Mouse (Mus musculus) gastrocnemius, adult 2 months (tissue): ENCODE results near the gene Lrpprc. TPM values are rescaled to one million over a fixed set of nuclear protein-coding genes. Genes with fewer than 3 reads are reported as not detected.

Experiments
- DNase-seq: peaks from one replicate; pipeline ENCODE4 v3.0.0; 2022
- H3K27ac ChIP-seq: fragments of 200-600 bp; 2 replicates; pipeline ENCODE4 v1.8.1; 2022; ENCODE audit warnings: mild to moderate bottlenecking
- H3K4me3 ChIP-seq: fragments of 200-600 bp; 2 replicates; pipeline ENCODE4 v1.8.1; 2022; ENCODE audit warnings: mild to moderate bottlenecking, moderate library complexity
- CTCF ChIP-seq: fragments of 200-600 bp; IDR thresholded peaks from 2 replicates; pipeline ENCODE4 v1.8.1; 2022; ENCODE audit warnings: antibody characterized with exemption, mild to moderate bottlenecking, moderate library complexity
- intact Hi-C: fragments of 180-260 bp; cut with DNase I; formaldehyde crosslinking; loops from one replicate; pipeline ENCODE4 v1.15.1; 2025
- total RNA-seq, 2 experiments: library from RNA; stranded (reverse); gene quantifications; 2 replicates each; pipeline ENCODE4 v1.2.3; 2021

Lrpprc gene
- total RNA-seq, 2 experiments from 2014 or later = 61.7 to 84.8 TPM

DNA sequence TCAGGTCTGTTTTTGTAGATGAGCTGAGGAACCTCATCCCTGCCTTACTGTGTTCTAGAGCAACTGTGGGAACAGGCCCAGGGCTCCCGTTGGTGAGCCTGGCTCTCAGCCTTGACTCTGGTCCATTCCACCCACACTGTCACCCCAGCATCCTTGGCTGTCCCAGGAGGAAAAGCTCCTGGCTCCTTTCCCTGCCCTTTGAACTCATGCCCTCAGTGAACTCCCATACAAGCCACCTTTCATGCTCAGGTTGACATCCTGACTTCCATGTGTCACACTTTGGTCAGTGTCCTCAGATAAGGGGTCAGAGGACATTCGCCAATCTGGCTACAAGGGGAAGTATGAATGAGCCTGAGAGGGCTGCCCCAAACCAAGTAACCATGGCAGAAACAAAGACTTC lies 96.8 kb downstream of the Lrpprc start:
- no peak overlapping the region for H3K27ac ChIP-seq
- H3K4me3 ChIP-seq = no peak overlapping the region
- intact Hi-C loops = loop anchor here (10.0 kb wide), 1 partner anchor 941 kb away; no protein-coding TSS in a partner anchor
- no peak for DNase-seq
- no peak for TF ChIP-seq CTCF

DNA sequence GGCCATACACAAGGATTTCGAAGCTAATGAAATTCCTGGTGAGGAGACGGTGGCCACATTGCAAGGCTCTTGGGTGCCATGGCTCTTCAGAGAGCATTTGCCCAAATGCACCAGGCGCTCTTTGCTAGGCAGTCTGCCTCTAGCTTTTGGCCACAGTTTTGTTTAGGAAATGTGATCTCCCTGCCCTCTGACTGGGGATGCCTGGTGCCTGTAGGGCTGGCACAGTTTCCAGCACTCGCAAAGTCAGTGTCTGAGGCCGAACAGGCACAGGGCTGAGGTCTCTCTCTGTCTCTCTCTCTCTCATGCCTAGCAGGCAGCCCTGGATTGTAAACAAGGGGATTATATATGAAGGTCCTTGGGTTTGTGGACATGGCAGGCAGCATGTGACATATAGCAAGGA lies 100.5 kb downstream of the Lrpprc start:
- no peak overlapping the region for H3K4me3 ChIP-seq
- intact Hi-C loops = loop anchor here (10.0 kb wide), 1 partner anchor 945 kb away; no protein-coding TSS in a partner anchor
- no peak for TF ChIP-seq CTCF
- DNase-seq = peak; percentile 81
- peak overlapping the region; percentile 60 for H3K27ac ChIP-seq

DNA sequence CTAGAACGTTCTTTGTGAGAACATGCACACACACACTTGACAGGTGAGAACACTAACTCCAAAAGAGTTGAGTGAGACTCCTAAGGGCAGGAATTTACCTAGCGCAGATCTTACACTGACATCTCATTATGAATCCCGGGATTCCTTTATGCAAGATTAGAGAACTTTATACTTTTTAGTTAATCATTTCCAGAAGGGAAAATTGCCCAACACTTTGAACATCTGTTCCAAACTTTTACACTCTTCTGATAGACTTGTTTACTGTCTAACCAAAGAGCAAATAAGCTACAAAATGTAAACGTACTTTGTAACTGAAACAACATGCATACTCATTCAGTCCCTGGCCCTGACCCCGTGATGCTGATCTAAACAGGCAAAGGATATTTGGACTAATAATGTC lies 101.3 kb downstream of the Lrpprc start:
- TF ChIP-seq CTCF = no peak
- intact Hi-C loops = no loop called here
- no peak overlapping the region for H3K27ac ChIP-seq
- no peak for DNase-seq
- H3K4me3 ChIP-seq = no peak overlapping the region

DNA sequence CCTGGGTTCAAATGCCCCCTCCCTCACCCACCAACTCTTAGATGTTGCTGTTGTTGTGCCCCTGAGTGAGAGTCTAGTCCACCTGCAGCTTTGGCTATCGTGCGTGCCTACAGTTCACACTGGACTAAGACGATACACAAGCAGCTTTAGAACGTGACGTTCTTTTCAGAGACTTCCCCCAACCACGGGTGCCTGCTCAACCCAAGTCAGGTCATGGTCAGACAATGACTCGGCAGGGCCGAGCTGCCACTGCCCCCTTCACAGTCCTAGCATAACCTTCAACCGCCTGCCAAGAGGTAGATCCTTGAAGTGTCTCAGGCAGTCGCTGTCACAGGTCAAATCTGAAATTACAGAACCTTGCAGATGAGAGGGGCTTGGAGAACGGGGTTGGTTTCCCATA lies 101.8 kb downstream of the Lrpprc start:
- Histone ChIP-seq H3K27ac (no peak overlapping the region), H3K4me3 (no peak overlapping the region)
- no peak for TF ChIP-seq CTCF
- intact Hi-C loops = no loop called here
- DNase-seq = no peak

DNA sequence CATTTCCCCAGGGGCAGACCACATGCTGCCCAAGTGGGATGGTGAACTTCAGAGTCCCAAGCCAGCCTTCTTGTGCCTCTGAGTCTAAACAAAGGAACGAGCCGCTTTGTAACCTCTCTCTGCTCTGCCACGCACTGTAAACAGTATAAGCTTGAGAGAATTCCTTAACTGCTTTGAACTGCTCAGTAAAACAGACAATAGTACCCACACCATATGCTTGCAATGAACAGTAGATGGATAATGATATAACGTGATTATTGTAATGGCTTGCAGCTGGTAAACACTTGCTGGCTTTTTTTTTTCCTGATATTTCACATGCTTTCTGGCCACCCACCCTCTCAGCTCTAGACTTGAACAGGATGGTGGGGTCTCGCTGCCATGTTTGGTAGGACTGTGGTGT lies 102.6 kb downstream of the Lrpprc start:
- no peak for DNase-seq
- intact Hi-C loops = no loop called here
- no peak overlapping the region for H3K27ac ChIP-seq
- no peak overlapping the region for H3K4me3 ChIP-seq
- TF ChIP-seq CTCF = no peak

DNA sequence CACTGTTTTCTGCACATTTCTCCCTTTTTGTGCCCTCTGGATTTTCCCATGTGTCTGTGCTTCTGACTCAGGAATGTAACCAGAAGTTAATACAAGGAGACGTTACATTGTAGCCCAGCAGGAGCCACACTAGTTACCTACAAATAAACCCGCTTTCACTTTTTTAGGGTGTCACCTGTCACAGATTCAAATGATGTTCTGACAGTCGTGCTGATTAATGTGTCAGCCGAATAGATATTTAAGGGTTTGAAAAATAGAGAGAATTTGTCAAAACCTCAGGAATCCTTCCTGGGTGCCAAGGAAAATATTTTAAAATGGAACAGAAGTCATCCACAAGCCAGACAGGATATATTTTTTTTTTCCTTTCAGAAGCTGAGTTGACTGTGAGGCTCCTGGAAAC lies 105.3 kb downstream of the Lrpprc start:
- no peak for DNase-seq
- intact Hi-C loops = no loop called here
- H3K27ac ChIP-seq = no peak overlapping the region
- TF ChIP-seq CTCF = no peak
- H3K4me3 ChIP-seq = no peak overlapping the region

DNA sequence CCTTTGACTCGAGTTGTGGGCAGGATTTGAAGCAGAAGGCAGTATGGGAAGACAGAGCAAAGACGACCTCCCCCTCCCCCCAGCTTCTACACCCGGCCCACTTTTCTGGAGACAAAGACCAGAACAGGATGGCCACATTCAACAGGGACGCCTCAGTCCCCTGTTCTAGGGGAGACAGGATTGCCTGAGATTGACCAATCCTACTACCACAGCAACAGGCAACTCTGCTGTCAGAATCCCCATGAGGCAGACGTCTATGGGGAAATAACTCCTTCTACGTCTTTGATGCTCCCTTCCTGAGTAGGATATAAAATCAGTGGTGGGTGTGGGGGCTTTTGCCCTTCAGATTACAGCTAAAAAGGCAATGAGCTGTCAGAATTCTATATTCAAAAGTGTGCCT lies 106.3 kb downstream of the Lrpprc start:
- TF ChIP-seq CTCF = no peak
- DNase-seq = no peak
- intact Hi-C loops = no loop called here
- H3K27ac ChIP-seq = no peak overlapping the region
- H3K4me3 ChIP-seq = no peak overlapping the region

DNA sequence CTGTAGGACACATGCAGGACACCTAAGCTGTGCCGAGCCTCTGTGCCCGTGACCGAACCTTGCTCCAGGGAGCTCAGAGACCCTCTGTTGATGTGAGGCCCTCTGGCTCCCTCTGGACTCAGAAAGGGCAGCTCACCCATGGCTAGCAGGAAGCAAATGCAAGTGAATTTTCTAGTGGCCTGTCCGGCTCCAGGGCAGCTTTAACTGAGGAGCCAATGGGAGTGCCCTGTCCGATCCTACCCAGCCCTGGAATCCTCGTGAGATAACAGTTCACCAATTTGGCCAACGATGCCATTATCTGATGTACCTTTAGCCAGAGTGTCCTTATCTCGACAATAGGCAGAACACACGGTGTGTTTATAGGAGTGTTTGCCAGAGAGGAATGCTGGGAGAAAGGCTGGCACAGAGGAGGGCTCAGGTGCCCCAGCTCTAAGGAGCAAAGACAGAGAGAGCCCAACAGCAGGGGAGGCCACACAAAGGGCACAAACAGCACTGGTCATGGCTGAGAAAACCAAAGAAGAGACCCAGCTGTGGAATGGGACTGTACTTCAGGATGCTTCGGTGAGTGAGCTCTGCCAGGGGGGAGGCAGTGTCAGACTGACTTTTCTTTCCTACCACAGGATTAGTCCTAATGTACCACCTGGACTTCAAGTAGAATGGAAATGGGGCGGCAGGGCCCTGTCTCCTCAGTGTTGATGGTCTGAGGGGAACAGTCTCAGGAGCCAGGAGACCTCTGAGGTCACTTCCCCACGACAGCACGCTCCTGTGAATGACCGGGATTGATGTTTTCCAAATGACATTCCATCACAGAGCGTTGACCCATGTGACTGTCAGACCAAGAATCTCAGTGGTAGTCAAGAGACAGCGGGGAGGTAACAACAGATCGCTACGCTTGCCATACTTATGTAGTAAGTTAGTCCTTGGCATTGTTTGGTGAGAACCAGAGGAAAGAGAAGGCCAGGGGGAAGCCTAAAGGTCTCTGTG lies 107.6 kb downstream of the Lrpprc start, which contains the start of gene Abcg5:
Gene Abcg5 (minus strand): TSS at position 278 of the 984 bp plus-strand sequence.
- Histone ChIP-seq H3K4me3 (no peak within 1 kb of the TSS), H3K27ac (no peak within 1 kb of the TSS)
- intact Hi-C loops = no loop called here
- DNase-seq = no peak
- TF ChIP-seq CTCF = no peak

DNA sequence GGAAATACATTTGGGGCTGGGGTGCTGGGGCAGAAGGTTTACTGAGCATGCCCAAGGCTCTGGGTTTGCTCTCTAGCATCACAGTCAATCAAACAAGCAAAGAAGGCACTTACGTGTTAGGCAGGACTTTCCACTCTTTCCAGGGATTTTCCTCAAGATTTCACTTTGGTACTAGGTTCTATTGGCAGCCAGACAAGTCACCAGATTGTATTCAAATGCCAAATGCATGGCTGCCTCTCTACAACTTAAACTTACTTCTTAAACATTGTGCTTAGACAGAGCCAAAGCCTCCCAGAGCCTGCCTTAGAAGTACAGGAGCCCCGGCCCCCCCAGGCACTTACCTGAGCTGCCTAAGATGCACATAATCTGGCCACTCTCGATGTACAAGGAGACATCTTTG lies 108.9 kb downstream of the Lrpprc start:
- intact Hi-C loops = no loop called here
- Histone ChIP-seq H3K4me3 (no peak overlapping the region), H3K27ac (no peak overlapping the region)
- no peak for DNase-seq
- TF ChIP-seq CTCF = no peak

DNA sequence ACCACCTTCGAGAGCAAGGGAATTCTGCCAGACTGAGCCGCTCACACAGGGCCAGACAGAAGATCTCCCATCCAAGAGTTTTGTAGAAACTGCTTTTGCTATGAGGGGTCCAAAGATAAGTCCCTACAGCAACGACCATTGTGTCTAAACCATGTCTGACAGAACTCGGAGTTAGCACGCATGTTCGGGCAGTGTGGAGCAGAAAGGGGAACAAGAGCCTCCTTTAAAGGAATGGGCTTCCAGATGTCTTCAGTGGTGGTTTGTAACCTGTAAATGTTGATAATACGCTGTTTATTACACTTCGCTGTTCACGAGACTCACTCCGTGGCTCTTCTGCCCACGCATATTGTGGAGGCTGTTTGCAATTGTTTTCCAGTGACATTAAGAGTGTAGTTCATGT lies 113.0 kb downstream of the Lrpprc start:
- DNase-seq = no peak
- no peak overlapping the region for H3K27ac ChIP-seq
- intact Hi-C loops = no loop called here
- no peak overlapping the region for H3K4me3 ChIP-seq
- no peak for TF ChIP-seq CTCF

DNA sequence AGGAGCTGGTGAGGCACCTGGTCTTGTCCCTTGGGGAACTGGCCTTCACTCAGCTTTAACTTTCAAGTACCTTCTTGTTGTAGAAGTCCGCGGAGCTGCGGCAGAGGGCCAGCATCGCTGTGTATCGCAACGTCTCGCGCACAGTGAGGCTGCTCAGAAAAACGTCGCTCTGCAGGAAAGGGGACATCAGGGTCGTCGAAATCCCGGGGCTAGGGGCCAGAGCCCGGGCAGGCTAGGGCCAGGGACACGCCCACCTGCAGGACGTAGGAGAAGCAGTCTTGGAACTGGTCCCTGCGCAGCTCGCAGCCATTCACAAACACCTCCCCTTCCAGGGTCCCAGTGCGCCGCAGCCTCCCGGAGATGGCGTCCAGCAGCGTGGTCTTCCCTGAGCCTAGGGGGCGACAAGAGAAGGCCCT lies 114.6 kb downstream of the Lrpprc start, which contains the start of gene Abcg8:
Gene Abcg8 (plus strand): TSS at position 352 of the 416 bp plus-strand sequence.
- DNase-seq = peak; percentile 43
- intact Hi-C loops = no loop called here
- no peak for TF ChIP-seq CTCF
- Histone ChIP-seq H3K27ac (no peak within 1 kb of the TSS), H3K4me3 (peak within 1 kb of the TSS; percentile 69)

DNA sequence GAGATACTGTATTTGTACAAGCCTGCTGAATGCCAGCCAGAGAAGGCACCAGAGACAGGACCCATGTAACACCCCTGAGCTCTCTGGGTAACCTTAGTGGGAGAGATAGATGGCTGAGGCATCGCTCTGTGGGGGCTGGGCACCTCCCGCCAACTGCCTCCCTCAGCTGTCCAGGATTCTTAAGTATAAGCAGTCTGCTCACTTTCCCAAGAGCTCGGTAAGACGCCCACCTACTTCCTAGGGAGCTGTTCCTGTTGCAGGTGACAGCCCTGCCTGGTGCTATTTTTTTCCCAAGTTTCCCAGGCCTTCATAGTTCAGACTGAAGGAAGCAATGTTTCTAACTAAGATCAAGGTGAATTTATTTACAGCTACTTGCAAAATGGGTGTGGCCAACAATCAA lies 115.4 kb downstream of the Lrpprc start:
- no peak for DNase-seq
- Histone ChIP-seq H3K27ac (no peak overlapping the region), H3K4me3 (no peak overlapping the region)
- intact Hi-C loops = no loop called here
- TF ChIP-seq CTCF = no peak

DNA sequence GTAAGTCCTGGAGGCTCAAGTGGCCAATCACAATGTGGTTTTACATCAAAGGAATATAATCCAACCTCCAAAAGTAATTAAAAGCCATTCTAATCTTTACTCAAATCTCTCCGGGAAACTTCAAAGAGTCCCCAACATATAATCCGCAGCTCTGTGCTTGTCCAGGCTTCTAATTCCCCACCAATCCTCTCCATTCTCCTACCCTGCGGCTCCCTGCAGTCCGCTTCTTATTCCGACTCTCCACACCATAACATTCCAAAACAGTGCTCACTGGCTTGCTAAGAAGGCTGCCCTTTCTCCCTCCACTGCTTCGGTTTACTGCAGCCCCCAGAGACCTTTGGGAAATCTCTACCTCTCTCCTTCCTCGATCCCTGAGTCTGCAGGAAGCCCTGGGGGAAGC lies 116.5 kb downstream of the Lrpprc start:
- no peak overlapping the region for H3K4me3 ChIP-seq
- H3K27ac ChIP-seq = no peak overlapping the region
- DNase-seq = no peak
- intact Hi-C loops = no loop called here
- no peak for TF ChIP-seq CTCF
